Mouse (Mus musculus): ENCODE results near the gene Psrc1. TPM values are rescaled to one million over a fixed set of nuclear protein-coding genes. Genes with fewer than 3 reads are reported as not detected.

Psrc1 gene
- polyA plus RNA-seq, 1 experiment from 2014 or later = 19.0 TPM

DNA sequence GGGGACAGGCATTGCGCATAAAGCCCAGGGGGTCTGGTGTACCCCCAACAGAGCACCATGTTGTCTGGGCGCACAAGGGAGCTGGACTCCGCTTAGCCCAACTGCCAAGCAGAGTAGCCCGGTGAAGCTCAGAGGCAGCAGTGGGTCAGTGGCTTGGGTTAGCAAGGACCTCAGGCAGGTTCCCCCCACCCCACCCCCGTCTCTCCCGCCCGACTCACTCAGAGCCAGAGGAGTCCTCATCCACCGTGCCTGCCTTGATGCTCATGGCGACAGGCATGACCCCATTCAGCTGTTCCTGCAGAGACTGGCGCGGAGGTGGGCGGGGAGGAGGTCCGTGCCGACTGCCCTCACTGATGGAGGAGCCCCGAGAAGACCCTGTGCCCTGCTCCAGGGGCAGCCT is 9.2 kb downstream of the Psrc1 start:
- H3K4me2 ChIP-seq (ENCODE audit: low read length) = peak overlapping the region; percentile 29
- ATAC-seq (replicated peaks; ENCODE audit: low FRiP score, low read depth) (no peak), DNase-seq (ENCODE audit: low spot score) (no peak)
- H3K27ac ChIP-seq = 0 out of 2 replicates have a peak overlapping the region, but pooled peaks have one; percentile 61
- 0 out of 2 replicates have a peak overlapping the region, but pooled peaks have one; percentile 3 for H3K9ac ChIP-seq (ENCODE audit: low read depth, low read length)
- H3K9me3 ChIP-seq (replicated peaks; ENCODE audit: low read length) = no peaks in the 10 kb centered on the region
- TF ChIP-seq CTCF (IDR thresholded peaks at IDR 0.05; ENCODE audit: low read depth) = no peak
- H3K36me3 ChIP-seq (ENCODE audit: insufficient read depth, low read length) = peaks cover 22% of the 10 kb centered on the region
- H3K27me3 ChIP-seq (ENCODE audit: insufficient read depth, low read length) = no peaks in the 10 kb centered on the region
- no peak overlapping the region for H3K4me3 ChIP-seq (replicated peaks; ENCODE audit: low read depth, low read length)
- 55% methylated on average over 15 of the region's 15 CpGs for WGBS
- peaks cover 5% of the 10 kb centered on the region for H3K4me1 ChIP-seq (replicated peaks; ENCODE audit: insufficient read depth, low read length)

DNA sequence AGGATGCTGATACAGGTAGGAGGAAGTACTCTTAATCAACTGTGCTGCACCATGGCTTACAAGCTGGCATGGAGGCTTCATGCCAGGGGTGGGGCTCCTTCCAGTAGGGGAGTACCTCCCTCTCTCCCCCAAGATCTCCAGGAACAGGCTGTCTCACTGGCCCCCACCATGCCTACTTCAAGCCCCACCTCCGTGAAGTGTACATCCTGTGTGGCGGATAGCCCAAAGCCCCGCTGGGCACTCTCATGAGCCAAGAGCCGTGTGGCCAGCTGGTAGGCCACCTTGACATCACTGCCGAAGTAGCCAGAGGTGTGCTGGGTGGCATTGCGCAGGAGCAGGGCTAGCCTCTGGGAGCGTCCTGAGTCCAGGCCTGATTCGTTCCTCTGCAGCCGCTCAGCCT is 14.6 kb downstream of the Psrc1 start:
- DNase-seq (ENCODE audit: low spot score) = no peak
- no peak overlapping the region for H3K27ac ChIP-seq
- H3K4me1 ChIP-seq (replicated peaks; ENCODE audit: insufficient read depth, low read length) = no peaks in the 10 kb centered on the region
- no peak overlapping the region for H3K4me2 ChIP-seq (ENCODE audit: low read length)
- TF ChIP-seq CTCF (IDR thresholded peaks at IDR 0.05; ENCODE audit: low read depth) = no peak
- peaks cover 46% of the 10 kb centered on the region for H3K36me3 ChIP-seq (ENCODE audit: insufficient read depth, low read length)
- no peaks in the 10 kb centered on the region for H3K9me3 ChIP-seq (replicated peaks; ENCODE audit: low read length)
- H3K27me3 ChIP-seq (ENCODE audit: insufficient read depth, low read length) = no peaks in the 10 kb centered on the region
- H3K4me3 ChIP-seq (replicated peaks; ENCODE audit: low read depth, low read length) = no peak overlapping the region
- 86% methylated on average over 9 of the region's 9 CpGs for WGBS
- H3K9ac ChIP-seq (ENCODE audit: low read depth, low read length) = no peak overlapping the region
- no peak for ATAC-seq (replicated peaks; ENCODE audit: low FRiP score, low read depth)

DNA sequence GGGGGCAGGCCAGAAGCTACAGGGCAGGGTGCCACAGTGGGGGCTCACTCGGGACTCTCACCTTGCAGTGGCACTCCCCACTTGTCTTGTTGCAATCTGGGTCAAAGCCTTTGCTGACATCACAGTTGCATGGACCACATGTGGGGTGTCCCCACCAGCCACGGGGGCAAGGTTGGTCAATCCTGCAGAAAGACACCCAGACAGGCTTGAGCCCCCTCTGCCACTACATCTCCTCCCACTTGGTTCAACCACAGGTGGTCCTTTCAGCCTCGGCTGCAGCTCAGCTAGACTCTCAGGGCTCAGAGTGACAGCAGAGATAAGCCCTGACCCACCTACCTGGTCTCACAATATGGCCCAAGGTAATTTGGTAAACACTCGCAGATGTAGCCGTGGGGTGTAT is 16.8 kb downstream of the Psrc1 start:
- H3K36me3 ChIP-seq (ENCODE audit: insufficient read depth, low read length) = peaks cover 38% of the 10 kb centered on the region
- 90% methylated on average over 5 of the region's 5 CpGs for WGBS
- H3K4me3 ChIP-seq (replicated peaks; ENCODE audit: low read depth, low read length) = no peak overlapping the region
- no peak for DNase-seq (ENCODE audit: low spot score)
- ATAC-seq (replicated peaks; ENCODE audit: low FRiP score, low read depth) = no peak
- H3K4me1 ChIP-seq (replicated peaks; ENCODE audit: insufficient read depth, low read length) = 0 out of 2 replicates have a peak, but pooled peaks cover 3% of the 10 kb centered on the region
- no peak overlapping the region for H3K27ac ChIP-seq
- H3K27me3 ChIP-seq (ENCODE audit: insufficient read depth, low read length) = no peaks in the 10 kb centered on the region
- H3K9me3 ChIP-seq (replicated peaks; ENCODE audit: low read length) = no peaks in the 10 kb centered on the region
- no peak overlapping the region for H3K9ac ChIP-seq (ENCODE audit: low read depth, low read length)
- no peak for TF ChIP-seq CTCF (IDR thresholded peaks at IDR 0.05; ENCODE audit: low read depth)
- H3K4me2 ChIP-seq (ENCODE audit: low read length) = no peak overlapping the region

DNA sequence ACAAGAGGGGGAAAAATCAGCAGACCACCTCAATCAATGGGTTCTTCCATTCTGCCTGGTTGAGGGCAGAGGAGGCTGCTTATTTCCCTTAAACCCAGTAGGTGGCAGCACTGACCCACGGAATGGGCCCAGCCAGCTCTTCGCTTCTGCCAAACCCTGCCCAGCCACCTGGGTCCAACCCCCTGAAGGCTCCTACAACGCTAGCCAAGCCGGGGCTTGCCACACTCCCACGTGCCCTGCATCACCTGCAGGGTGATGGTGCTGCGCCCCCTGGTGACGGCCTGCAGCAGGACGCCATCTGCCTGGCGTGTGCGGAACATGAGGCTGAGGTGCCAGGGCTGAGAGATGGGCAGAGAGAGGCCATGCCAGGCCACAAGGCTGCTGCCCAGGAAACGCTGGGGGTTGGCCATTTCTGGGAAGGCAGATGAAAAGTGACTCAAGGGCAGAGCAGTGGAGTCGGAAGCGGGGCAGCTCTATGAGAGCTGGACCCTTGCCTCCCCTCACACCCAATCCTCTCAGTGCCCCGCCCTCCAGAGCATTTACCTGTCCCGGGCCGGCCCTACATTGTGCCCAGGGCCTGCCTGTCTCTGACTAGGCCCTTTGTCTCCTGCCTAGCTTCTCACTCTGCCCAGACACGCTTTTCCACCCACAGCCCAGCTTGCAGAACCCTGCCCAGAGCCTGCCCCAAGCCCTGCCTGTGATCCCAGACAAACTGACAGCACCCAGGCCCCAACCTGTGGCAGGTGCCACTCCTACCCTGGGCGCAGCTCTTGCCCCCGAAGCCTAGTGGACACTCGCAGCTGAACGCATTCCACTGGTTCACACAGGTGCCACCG is 18.3 kb downstream of the Psrc1 start:
- H3K27me3 ChIP-seq (ENCODE audit: insufficient read depth, low read length) = no peaks in the 10 kb centered on the region
- no peak overlapping the region for H3K27ac ChIP-seq
- peak; percentile 100 for TF ChIP-seq CTCF (IDR thresholded peaks at IDR 0.05; ENCODE audit: low read depth)
- 36% methylated on average over 22 of the region's 22 CpGs for WGBS
- peaks cover 42% of the 10 kb centered on the region for H3K36me3 ChIP-seq (ENCODE audit: insufficient read depth, low read length)
- DNase-seq (ENCODE audit: low spot score) (peak; percentile 95), ATAC-seq (replicated peaks; ENCODE audit: low FRiP score, low read depth) (peak; percentile 95)
- H3K4me2 ChIP-seq (ENCODE audit: low read length) = peak overlapping the region; percentile 17; the same call in 1 of the 2 replicates
- H3K9me3 ChIP-seq (replicated peaks; ENCODE audit: low read length) = no peaks in the 10 kb centered on the region
- no peak overlapping the region for H3K9ac ChIP-seq (ENCODE audit: low read depth, low read length)
- H3K4me3 ChIP-seq (replicated peaks; ENCODE audit: low read depth, low read length) = no peak overlapping the region
- H3K4me1 ChIP-seq (replicated peaks; ENCODE audit: insufficient read depth, low read length) = 0 out of 2 replicates have a peak, but pooled peaks cover 3% of the 10 kb centered on the region

DNA sequence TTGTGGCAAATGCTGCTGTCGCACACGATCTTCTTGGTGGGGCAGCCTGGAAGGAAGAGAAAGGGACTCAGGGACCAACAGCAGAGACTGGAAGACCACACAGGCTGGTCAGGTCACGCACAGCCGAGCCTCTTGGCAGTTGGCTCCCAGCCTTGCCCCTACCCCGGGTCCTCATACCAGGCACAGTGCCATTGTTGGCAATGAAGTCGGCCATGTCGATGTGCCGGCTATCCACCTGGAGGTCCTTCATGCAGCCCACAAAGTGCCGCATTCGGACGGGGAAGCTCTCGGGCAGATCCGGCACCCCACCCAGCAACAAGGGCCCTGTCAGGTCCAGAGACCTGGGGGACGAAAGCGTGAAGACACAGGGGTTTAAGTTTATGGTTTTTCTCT is 18.9 kb downstream of the Psrc1 start:
- H3K9ac ChIP-seq (ENCODE audit: low read depth, low read length) = no peak overlapping the region
- TF ChIP-seq CTCF (IDR thresholded peaks at IDR 0.05; ENCODE audit: low read depth) = no peak
- no peak overlapping the region for H3K4me2 ChIP-seq (ENCODE audit: low read length)
- H3K9me3 ChIP-seq (replicated peaks; ENCODE audit: low read length) = no peaks in the 10 kb centered on the region
- 0 out of 2 replicates have a peak, but pooled peaks cover 3% of the 10 kb centered on the region for H3K4me1 ChIP-seq (replicated peaks; ENCODE audit: insufficient read depth, low read length)
- H3K27me3 ChIP-seq (ENCODE audit: insufficient read depth, low read length) = no peaks in the 10 kb centered on the region
- H3K36me3 ChIP-seq (ENCODE audit: insufficient read depth, low read length) = peaks cover 37% of the 10 kb centered on the region
- H3K4me3 ChIP-seq (replicated peaks; ENCODE audit: low read depth, low read length) = no peak overlapping the region
- H3K27ac ChIP-seq = no peak overlapping the region
- DNase-seq (ENCODE audit: low spot score) (no peak), ATAC-seq (replicated peaks; ENCODE audit: low FRiP score, low read depth) (no peak)
- 86% methylated on average over 15 of the region's 15 CpGs for WGBS

- Histone ChIP-seq H3K27me3 (ENCODE audit: insufficient read depth, low read length) (no peaks in the 10 kb centered on the region), H3K36me3 (ENCODE audit: insufficient read depth, low read length) (peaks cover 6% of the 10 kb centered on the region; the same call in 1 of the 2 replicates), H3K27ac (no peak overlapping the region), H3K4me2 (ENCODE audit: low read length) (no peak overlapping the region), H3K9me3 (replicated peaks; ENCODE audit: low read length) (no peaks in the 10 kb centered on the region), H3K4me1 (replicated peaks; ENCODE audit: insufficient read depth, low read length) (peaks cover 16% of the 10 kb centered on the region), H3K9ac (ENCODE audit: low read depth, low read length) (no peak overlapping the region), H3K4me3 (replicated peaks; ENCODE audit: low read depth, low read length) (no peak overlapping the region)
- ATAC-seq (replicated peaks; ENCODE audit: low FRiP score, low read depth) = no peak
- no peak for DNase-seq (ENCODE audit: low spot score)
- TF ChIP-seq CTCF (IDR thresholded peaks at IDR 0.05; ENCODE audit: low read depth) = no peak
- 52% methylated on average over 14 of the region's 14 CpGs for WGBS
Observed at GRCm38 (mm10) chr3:108405536-108406305, 22.1 kb downstream of the Psrc1 start.

Data from kidney, postnatal 0 days (tissue).